Mouse (Mus musculus) brain, embryonic 18.5 days (tissue): ENCODE measurements around the gene Slc8a3.

Source experiments
- DNase-seq: peaks from one replicate; pipeline ENCODE4 v3.0.0-alpha.2; 2012; ENCODE audit warnings: low read depth, low spot score

Gene Slc8a3

DNA sequence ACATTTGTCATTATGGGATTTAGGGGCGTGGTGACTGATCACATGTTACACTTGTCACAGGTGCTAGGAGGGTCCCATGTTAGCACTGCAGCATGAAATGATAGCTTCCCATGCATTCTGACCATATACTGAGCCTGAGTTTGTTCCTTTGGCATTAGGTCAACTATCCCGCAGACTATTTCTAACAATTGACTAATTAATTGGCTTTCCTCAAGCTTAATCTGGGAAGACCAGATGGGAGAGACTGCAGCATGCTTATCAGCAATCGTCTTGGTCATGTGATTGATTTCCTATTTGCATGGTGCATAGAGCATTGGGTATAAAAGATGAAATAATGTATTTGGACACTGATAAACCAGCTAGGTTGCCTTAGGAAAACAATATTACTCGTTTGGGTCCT is 91.9 kb downstream of the Slc8a3 start:
- DNase-seq = no peak

DNA sequence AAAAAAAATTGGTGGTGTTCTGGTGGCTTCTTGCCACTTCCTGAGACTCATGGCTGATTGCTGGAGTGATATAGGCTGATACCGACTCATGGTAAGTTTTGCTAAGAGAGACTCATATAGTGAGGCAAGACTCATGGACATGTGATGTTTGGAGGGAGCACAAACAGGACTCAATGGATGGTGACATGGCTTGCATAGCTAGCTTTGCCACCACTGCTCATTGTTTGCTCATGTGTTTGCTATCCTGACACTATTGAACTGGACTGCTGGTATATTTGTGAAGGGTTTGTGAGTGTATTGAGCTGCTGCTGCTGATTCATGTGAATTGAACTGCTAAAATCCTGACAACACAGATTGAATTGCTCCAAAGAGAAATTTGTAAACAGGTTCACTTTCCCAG is 95.8 kb downstream of the Slc8a3 start:
- DNase-seq = no peak

DNA sequence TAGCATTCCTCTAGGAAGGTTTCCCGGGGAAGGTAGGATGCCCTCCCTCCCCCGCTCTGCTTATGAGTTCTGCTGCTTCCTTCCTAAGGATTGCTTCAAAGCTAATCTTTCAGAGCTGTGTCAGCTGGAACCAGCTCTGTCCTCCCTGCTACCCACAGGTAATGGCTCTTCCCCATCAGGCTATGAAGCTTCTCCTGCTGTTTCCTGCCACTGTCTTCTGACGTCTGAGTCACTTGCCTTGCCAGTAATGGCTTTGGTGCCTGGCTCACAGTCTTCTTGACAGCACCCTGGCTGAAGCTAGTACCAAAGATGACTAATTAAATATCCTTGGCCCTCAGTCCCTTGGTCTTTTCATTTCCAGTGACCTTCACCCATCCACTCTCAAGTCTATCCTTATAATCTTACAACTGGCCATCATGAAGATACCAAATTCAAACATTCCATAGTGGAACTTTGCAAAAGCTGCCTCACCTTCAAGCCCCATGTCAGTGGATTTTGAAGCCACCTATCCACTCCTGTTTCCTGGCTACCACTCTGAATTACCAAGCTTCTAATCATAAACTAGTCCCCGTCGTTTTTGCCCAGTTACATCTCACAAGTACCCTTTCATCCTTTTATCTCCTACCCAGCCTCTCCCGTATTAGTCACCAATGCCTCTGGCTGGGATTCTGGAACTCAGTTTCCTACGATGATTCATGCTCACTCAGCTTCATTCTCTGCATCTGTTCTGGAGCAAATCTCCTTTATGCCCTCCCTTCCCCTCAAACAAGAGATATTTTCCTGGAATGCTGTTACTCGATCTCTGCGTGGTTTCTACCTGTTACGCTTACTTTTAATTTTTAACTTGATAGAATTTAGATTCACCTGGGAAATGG is 97.3 kb downstream of the Slc8a3 start:
- DNase-seq = no peak

DNA sequence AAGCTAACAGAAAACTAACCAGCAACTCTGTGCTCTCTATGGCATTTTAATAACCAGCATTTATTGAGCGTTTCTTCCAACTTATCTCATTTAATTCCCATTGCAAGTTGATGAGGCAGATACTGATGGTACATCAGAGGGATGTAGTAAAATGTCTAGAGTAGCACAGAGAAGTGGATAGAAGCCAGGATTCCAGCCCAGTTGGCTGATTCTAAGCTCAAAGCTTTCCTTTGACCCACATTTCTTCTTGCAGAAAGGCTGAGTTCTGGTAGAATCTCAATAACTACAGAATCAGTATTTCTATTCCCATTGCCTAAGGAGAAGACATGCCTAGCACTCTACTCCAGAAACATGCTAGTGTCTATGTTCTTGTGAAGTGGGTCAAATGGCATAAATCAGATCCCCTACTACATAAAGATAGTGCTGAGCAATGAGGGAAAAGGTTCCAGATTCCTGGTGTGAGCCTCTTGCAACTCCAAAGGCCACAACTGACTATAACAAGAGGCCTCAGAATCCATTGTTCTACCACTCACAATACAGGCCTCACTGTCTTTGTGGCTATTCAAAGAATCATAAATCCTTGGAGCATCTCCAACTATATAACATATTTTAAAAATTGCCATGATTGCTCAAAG is 99.1 kb downstream of the Slc8a3 start:
- no peak for DNase-seq

DNA sequence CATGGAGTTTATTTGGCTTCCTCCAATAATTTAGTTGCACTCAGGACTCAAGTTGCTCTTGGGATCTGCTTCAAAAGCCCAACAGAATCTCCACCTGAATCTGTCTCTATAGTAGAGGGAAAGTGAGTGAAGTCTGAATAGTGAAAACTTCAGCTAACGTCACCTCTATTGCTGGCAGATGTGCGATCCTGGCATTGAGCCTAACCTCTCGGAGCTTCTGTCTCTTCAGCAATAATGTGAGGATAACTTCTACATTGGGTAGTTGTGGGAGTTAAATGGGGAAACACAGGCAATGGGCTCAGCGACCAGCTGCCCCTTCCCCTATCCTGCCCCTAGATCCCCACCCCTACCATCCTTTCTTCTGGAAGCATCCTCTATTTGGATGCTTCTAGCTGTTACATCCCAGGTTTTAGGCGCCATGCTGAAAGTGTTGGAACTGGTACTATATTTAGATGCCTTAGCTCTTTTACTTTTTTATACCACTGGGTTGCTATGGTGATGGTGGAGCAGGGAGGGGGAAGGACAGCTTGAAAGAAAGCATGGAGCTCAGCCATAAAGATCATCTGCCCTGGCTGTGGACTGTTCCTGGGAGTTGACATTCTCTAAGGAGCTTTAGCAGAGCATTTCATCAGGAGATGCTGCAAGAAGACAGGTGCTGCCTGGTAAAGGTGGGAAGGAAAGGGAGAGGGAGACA is 105.1 kb downstream of the Slc8a3 start:
- DNase-seq = peak; percentile 84

DNA sequence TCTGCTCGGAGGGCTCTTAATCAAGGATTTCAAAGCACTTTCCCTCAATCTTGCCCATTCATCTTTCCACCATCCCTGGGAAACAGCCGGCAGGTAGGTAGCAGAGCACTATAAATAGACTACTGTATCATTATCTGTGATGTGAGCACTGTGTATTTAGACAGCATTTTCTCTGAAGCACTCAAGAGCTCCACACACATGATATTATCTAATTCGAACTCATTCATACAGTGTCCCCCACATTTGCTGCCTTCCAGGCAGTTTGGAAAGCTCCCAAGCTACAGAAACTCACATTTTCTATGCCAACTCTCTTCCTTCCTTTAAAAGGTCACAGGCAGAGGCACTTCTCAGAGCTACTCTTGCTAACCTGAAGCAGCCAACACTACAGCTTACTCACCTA is 106.4 kb downstream of the Slc8a3 start:
- no peak for DNase-seq

DNA sequence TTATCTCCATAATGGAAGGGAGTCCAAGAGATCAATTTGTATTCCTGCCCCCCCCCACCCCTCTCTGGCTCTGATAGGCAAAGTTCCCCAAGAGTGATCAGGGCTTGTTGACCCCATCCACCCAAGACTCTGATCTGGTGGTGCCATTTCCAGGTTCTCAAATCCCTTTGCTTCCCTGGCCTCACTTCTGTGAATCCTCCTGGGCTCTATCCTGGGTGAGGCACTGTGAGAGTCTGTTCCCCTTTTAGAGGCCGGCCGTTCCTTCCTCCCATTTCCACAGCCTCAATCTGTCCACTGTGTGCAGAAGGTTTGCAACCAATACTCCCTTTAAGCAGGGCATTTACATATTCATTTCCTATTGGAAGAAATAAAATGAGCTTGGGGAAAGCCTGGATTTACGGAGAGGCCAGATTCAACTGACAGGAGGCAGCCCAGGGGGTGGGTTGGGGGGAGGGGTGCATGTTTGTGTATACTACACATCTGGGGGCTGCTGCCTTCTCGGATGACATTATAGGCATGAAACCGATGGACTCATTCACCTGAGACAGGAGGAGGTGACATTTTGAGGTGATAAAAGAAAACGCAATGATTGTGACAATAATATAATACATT is 106.9 kb downstream of the Slc8a3 start:
- DNase-seq = no peak

DNA sequence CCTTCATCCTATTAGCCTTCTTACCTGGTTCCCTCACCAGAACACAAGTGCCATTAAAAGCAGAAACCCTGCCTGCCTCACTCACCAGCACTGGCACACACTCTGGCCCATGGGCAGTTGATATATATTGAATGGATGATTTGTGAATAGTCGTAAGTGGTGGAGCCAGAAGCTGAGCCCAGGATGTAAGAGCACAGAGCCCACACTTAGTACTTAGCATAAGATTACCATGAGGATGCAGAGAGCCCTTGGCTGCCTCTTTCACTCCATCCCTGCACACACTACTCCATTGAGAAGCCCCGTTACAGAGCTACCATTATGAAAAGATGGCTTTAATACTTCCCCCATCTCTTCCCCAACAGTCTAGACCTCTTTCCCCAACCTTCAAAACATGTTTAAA is 108.1 kb downstream of the Slc8a3 start:
- no peak for DNase-seq

DNA sequence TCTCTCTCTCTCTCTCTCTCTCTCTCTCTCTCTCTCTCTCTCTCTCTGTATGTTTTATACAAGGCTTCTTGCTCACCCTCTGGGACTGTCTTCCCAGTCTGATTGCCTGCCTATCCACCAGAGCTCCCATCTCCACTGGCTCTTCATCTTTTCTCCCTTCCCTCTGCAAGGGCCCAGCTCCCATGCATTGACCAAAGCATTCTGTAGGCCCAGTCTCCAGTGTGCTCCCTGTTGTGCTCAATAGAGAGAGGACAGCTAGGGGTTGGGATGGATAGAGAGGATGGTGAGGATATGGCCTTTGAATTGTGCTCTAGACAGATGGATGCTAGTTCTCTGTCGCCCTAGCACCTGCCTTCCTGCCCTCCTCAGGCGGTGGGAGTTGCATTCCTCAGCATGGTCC is 109.7 kb downstream of the Slc8a3 start:
- no peak for DNase-seq

DNA sequence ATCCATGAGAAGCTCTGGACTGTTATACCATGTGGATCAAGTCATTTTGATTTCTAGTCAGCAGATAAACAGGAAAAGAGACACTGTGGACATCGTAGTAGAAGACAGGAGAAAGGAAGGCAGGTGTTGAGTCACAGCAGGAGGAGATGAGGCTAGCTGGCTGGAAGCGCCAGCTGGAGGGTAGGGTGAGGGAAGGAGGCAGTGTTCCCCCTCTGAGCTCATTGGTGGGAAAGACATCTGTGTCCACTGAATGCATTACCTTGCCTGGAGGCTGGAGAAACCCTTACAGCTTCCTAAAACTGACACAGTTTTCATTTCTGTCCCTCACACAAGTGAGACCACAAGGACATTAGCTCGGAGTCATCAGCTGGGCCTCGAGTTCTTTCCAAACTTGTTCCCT is 113.6 kb downstream of the Slc8a3 start:
- DNase-seq = no peak

DNA sequence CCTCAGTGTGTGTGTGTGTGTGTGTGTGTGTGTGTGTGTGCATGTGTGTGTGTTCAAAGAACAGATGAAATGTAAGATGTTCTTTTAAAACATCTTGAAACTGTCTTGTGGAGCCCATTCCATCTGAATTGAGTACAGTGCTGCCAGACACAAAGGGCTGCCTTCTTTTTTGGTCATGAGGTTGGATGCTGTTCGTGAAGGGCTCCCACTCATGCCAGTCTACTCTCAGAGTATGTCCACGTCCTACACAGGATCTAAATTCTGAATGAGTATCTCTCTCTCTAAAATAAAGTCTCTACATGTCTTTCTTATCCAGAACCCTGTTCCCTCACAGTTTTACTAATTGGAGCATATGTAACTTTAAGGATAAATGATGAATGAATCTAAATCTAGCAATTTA is 124.4 kb downstream of the Slc8a3 start:
- no peak for DNase-seq

DNA sequence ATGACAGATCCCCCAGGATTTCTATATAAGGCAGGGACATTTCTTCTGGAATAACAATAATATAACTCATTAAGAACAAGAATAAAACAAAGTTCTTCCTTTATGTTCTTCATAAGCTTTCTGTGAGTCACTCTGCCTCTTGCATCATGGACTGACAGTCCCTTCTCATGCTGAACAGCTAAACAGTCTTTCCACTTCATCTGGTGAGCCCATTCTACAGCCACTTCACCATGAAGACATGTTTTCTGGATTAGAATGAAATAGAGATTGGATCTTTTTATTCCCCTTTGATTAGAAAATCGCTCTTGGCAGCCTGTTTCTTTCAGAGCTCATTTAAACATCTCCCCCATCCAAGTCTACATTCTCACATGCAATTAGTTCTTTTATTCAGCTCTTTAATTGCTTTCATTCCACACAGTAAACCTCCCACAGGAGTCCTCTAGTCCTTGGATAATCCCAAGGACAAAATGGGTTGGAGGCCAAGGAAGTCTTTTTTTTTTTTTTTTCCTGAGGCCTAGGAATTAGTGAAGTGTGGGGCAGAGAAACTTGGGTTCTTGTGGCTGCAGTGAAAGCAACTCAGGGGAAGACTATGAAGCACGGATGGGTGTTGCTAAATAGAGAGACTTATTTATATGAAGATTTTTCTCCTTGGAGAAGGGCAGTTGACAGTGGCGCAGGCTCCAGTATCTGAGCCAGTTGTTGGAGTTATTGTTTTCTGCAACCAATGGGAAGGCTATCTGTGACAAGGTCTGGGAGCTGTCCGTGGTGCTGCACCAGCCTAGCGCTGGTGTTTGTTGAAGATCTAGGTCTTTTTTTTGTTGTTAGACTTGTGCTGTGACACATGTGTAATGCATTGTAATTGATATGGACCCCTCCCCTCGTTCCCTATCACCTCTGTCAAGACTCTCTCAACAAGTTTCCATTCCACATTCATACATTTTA is 127.1 kb downstream of the Slc8a3 start:
- no peak for DNase-seq

DNA sequence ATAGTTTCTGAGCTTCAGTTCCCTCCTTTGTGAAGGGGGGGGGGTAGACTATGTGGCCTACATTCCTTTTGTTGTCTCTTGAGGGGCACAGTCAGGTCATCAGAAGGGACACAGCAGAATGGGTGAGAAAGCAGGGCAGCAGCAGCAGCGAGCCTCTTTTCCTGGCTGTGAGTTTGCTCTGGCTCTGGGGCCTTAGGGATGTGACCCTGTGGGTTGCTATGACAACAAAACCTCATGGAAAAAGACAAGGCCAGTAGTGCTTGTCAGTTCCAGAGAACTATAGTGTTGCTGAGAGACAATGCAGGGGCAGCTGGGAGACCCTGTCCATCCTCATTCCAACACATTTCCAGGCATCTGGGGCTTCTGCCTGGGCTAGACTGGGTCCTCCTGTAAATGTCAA is 129.8 kb downstream of the Slc8a3 start:
- no peak for DNase-seq

DNA sequence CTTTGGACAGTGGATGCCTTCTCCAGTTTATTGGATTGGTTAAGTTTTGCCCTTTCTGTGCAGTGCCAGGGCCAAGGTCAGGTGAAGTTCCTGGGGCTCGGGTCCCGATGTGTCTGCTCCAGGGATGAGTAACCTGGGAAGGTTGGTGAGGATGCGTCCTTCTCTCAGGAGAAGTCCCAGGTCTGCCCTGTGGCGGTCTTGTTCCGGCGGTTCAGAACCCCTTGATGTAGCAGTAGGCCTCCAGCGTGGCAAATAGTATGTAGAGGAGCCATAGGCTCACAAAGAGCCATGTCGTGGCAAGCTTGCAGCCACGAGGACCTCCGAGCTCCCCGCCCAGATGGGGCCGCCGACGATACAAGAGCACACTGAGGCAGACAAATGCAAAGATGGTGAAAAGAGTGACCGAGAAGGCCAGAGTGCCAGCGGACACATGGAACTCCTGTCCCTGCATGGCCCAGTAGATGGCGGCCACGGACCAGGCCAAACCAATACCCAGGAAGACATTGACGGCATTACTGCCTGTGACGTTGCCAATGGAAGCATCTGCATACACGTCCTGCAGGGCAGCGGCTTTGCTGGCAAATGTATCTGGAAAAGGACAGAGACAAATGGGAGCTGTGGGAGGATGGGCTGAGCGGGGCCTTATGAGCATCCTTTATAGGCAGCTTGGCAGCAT is 133.6 kb downstream of the Slc8a3 start:
- peak; percentile 49 for DNase-seq

DNA sequence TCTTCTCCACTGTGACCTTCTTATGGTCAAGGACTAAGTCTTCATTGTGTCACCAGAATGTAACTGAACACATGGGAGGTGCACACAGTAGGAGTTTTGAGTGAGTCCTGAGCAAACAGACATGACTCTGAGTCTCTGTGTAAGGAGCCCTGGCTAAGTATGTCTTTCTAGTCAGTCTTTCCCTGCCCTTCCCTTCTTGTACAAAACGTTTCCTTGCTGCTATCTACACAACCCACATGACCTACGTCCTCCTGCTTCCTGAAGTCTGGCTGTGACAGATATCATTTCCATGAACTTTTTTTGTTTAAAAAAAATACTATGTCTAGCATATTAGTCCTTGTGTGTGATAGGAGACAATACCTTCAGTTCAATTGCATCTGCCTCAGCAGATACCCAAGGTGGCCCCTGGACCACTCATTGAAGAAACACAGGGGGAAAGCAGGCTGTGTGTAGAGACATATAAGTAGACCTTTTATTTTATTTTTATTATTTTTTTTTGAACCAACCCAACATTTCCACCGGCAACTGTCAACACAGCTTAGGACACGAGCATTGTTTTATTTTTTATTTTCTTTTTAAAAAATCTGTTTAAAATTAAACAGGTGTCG is 135.4 kb downstream of the Slc8a3 start:
- DNase-seq = no peak

DNA sequence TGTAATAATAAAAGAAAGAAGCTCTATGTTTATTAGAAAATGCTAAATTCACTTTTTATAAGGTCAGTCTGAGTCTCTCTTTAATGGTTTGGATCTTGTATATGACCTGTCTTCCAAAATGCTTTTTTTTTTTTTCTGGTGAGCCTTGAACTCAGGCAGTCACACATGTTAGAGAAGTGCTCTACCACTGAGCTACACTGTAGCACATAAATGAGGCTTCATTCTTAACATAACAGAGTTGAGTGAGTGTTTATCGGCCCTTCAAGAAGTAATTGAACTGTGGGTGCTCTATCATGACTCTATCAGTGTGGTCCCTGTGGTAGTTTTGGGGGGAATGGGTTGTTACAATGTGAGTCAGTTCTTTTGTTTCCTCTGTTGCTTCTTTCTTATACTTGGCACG is 139.0 kb downstream of the Slc8a3 start:
- DNase-seq = no peak

DNA sequence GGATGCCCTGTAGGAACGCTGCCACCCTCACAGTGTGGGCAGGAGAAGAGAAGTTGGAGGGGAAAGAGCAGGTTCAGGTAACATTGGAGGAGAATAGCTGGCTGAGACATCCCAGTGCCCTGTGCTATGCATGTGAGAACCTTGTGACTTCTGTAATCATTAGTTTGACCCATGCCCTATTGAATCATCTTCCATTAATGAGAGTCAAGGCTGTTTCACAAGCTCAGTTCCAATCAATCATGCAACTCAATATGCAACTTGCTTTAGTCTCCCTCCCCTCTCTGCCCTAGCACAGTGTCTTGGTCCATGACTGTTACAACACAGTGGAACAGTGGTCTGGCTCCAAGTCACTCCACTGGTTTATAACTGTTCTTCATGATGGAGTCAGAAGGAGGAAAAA is 143.3 kb downstream of the Slc8a3 start:
- no peak for DNase-seq

DNA sequence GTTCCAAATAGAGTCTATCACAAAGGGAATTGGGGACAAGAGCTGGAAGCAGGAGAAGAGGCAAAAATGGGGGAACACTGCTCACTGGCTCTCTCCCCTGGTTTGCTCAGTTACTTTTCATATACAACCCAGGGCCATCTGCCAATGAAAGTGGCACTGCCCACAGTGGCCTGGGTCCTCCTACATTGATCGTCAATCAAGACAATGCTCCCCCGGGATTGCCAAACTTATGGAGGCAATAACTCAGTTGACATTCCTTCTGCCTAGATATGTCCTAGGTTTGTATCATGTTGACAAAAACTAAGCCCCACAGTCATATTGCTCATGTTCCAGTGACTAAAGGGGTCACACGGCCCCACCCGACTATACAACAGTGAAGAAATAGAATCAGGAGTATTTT is 144.0 kb downstream of the Slc8a3 start:
- DNase-seq = no peak

DNA sequence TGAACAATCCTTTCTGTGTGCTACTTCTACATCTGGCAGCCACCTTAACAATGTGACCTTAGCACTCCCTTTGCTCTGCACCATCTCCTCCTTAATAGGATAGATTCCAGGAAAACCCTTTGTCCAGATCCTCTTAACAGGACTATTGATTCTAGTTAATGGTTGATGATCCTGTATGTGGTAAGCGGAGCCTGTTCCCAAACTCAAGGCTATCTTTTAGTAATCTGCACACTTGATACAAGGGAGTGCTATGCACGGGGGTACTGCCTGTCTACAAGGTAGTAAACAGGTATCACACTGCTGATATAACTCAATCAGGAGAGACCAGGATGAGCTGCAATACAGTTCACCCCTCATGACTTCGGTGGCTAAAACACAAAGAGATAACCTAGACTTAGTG is 144.6 kb downstream of the Slc8a3 start:
- no peak for DNase-seq

DNA sequence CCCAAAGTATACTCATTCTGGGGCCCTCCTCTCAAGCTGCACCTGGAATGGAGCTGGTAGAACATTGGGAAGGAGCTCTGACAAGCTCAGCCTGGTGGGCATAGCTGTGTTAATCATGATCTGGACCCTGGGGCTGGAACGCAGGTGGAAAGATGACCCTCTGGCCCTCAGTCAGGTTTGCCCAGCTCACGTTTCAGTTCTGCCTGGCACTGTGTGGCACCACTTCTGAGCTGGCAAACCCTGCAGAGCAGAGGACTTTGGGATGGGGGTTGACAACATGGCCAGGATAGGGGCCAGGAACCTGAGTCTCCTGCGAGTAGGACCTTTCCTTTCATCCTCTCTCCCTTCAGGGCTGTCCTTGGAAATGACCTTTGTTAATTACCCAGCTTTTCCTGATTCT is 146.3 kb downstream of the Slc8a3 start:
- no peak for DNase-seq
